Mouse (Mus musculus): Measurements from ENCODE around the gene Ttyh2. TPM values are rescaled to one million over a fixed set of nuclear protein-coding genes. Genes with fewer than 3 reads are reported as not detected.

Gene Ttyh2
- polyA plus RNA-seq, 1 experiment from 2014 or later = 73.4 TPM

DNA sequence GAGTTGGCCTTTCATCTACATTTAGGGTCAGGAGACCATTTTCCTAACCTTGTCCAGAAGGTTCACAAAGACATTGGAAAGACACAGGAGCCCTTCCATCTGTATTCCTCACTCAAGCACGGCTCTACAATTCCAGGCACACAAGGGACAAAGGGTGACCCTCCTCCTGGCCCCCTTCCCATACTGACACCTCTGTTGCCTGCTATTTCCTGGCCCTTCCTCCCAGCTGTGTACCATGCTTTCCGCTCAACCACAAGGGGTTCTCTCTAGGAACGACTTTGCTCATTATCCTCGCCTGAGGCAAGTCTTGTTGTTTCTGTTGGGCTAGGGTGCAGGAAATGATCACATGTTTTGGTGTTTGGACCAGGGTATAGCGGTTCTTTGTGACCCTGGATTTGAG is 53.1 kb downstream of the Ttyh2 start:
- H3K4me2 ChIP-seq (replicated peaks; ENCODE audit: low read depth) = no peak overlapping the region
- no peak for TF ChIP-seq CTCF (IDR thresholded peaks at IDR 0.05; ENCODE audit: low read depth)
- no peak for ATAC-seq

DNA sequence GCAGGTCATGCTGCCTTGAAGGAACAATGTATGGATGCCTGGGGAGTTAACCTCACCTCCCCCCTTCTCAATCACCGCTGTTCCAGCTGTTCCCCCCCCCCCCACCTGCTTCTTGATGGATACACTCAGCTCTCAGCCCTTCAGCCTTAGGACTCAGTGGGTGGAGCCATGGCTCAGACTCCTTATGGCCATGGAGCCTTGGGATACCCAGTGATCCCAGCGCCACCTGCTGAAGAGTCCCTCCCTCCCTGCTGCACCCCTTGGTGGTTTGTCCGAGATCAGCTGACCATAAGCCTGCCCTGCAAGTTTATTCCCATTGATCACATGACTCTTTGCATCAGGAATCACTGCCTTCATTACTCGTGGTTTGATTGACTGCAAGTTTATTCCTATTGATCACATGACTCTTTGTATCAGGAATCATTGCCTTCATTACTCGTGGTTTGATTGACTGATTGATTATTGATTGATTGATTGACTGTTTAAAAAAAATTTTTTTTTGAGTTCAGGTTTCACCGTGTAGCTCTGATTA is 54.7 kb downstream of the Ttyh2 start:
- H3K4me3 ChIP-seq (ENCODE audit: low read depth, low read length) = no peak overlapping the region
- no peak overlapping the region for H3K4me2 ChIP-seq (replicated peaks; ENCODE audit: low read depth)
- 49% methylated on average over 5 of the region's 6 CpGs for WGBS
- no peaks in the 10 kb centered on the region for H3K9me3 ChIP-seq (ENCODE audit: control insufficient read depth)
- TF ChIP-seq CTCF (IDR thresholded peaks at IDR 0.05; ENCODE audit: low read depth) = peak; percentile 19; the same call in 1 of the 2 replicates
- ATAC-seq = 0 out of 2 replicates have a peak, but pooled peaks have one; percentile 42
- H3K36me3 ChIP-seq (ENCODE audit: control insufficient read depth, insufficient read depth) = no peaks in the 10 kb centered on the region
- no peak overlapping the region for H3K27ac ChIP-seq (ENCODE audit: low read depth, low read length)
- peaks cover 3% of the 10 kb centered on the region; the same call in 1 of the 2 replicates for H3K4me1 ChIP-seq (replicated peaks; ENCODE audit: control insufficient read depth, insufficient read depth, low read length)
- H3K9ac ChIP-seq (ENCODE audit: low read depth, low read length) = no peak overlapping the region
- no peaks in the 10 kb centered on the region; the same call in 1 of the 2 replicates for H3K27me3 ChIP-seq (replicated peaks; ENCODE audit: control insufficient read depth, insufficient read depth, low read length)

More for the DNA sequence above, 53.1 kb downstream of the Ttyh2 start:
- H3K27ac ChIP-seq (ENCODE audit: low read depth, low read length) = no peak overlapping the region
- 66% methylated on average over 5 of the region's 5 CpGs for WGBS
- peaks cover 3% of the 10 kb centered on the region; the same call in 1 of the 2 replicates for H3K4me1 ChIP-seq (replicated peaks; ENCODE audit: control insufficient read depth, insufficient read depth, low read length)
- no peaks in the 10 kb centered on the region; the same call in 1 of the 2 replicates for H3K27me3 ChIP-seq (replicated peaks; ENCODE audit: control insufficient read depth, insufficient read depth, low read length)
- no peak overlapping the region for H3K9ac ChIP-seq (ENCODE audit: low read depth, low read length)
- H3K9me3 ChIP-seq (ENCODE audit: control insufficient read depth) = no peaks in the 10 kb centered on the region
- H3K4me3 ChIP-seq (ENCODE audit: low read depth, low read length) = no peak overlapping the region
- H3K36me3 ChIP-seq (ENCODE audit: control insufficient read depth, insufficient read depth) = no peaks in the 10 kb centered on the region

DNA sequence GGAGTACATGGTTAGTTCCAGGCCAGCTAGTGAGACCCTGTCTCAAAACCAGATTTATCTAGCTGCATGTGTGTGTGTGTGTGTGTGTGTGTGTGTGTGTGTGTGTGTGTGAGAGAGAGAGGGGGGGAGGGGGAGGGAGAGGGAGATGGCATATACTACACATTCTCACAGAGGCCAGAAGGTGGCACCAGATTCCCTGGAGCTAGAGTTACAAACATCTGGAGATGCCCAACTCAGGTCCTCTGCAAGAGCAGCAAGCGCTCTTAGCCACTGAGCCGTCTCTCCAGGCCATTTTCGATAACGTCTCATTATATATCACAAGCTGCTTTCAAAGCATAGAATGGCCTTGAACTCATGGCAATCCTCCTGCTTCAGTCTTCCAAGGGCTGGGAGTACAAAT is 56.5 kb downstream of the Ttyh2 start:
- TF ChIP-seq CTCF (IDR thresholded peaks at IDR 0.05; ENCODE audit: low read depth) = peak; percentile 21; the same call in 1 of the 2 replicates
- H3K4me1 ChIP-seq (replicated peaks; ENCODE audit: control insufficient read depth, insufficient read depth, low read length) = 0 out of 2 replicates have a peak, but pooled peaks cover 3% of the 10 kb centered on the region
- H3K27ac ChIP-seq (ENCODE audit: low read depth, low read length) = no peak overlapping the region
- H3K4me2 ChIP-seq (replicated peaks; ENCODE audit: low read depth) = no peak overlapping the region
- no peaks in the 10 kb centered on the region for H3K36me3 ChIP-seq (ENCODE audit: control insufficient read depth, insufficient read depth)
- no peak overlapping the region for H3K4me3 ChIP-seq (ENCODE audit: low read depth, low read length)
- H3K9ac ChIP-seq (ENCODE audit: low read depth, low read length) = no peak overlapping the region
- no peak for ATAC-seq
- 81% methylated on average over 4 of the region's 4 CpGs for WGBS
- H3K27me3 ChIP-seq (replicated peaks; ENCODE audit: control insufficient read depth, insufficient read depth, low read length) = no peaks in the 10 kb centered on the region; the same call in 1 of the 2 replicates
- H3K9me3 ChIP-seq (ENCODE audit: control insufficient read depth) = no peaks in the 10 kb centered on the region

DNA sequence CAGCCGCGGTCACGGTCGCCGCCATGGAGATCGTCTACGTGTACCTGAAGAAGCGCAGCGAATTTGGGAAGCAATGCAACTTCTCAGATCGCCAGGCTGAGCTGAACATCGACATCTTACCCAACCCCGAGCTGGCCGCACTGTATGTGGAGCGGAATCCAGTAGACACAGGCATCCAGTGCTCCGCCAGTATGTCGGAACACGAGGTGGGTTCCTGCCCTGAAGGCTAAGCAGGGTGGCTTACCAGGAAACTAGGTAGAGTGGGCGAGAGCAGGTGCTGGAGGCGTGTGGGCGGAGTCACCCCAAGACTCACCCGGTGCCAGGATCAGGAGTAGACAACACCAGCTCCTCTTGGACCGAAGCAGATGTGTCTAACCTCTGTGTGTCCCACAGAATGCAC is 57.7 kb downstream of the Ttyh2 start:
- ATAC-seq = no peak
- 71% methylated on average over 22 of the region's 22 CpGs for WGBS
- no peaks in the 10 kb centered on the region for H3K27me3 ChIP-seq (replicated peaks; ENCODE audit: control insufficient read depth, insufficient read depth, low read length)
- no peak overlapping the region for H3K9ac ChIP-seq (ENCODE audit: low read depth, low read length)
- no peak overlapping the region for H3K4me3 ChIP-seq (ENCODE audit: low read depth, low read length)
- H3K4me1 ChIP-seq (replicated peaks; ENCODE audit: control insufficient read depth, insufficient read depth, low read length) = no peaks in the 10 kb centered on the region
- no peak for TF ChIP-seq CTCF (IDR thresholded peaks at IDR 0.05; ENCODE audit: low read depth)
- no peak overlapping the region for H3K4me2 ChIP-seq (replicated peaks; ENCODE audit: low read depth)
- no peak overlapping the region for H3K27ac ChIP-seq (ENCODE audit: low read depth, low read length)
- no peaks in the 10 kb centered on the region for H3K9me3 ChIP-seq (ENCODE audit: control insufficient read depth)
- H3K36me3 ChIP-seq (ENCODE audit: control insufficient read depth, insufficient read depth) = no peaks in the 10 kb centered on the region

DNA sequence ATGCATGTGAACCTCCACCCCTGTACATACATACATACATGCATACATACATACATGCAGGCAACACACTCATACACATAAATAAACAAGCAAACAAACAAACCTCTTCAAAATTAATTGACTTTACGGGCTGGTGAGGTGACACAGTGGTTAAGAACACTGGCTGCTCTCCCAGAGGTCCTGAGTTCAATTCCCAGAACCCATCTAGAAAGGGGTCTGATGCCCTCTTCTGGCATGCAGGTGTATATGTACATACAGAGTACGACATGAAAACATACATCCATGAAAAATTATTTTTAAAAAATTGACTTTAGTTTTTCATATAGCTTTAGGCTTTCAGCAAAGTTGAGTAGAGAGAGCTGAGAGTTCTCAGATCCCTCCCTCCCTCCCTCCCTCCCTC is 60.9 kb downstream of the Ttyh2 start:
- Histone ChIP-seq H3K36me3 (ENCODE audit: control insufficient read depth, insufficient read depth) (no peaks in the 10 kb centered on the region), H3K27me3 (replicated peaks; ENCODE audit: control insufficient read depth, insufficient read depth, low read length) (no peaks in the 10 kb centered on the region), H3K9ac (ENCODE audit: low read depth, low read length) (no peak overlapping the region), H3K9me3 (ENCODE audit: control insufficient read depth) (no peaks in the 10 kb centered on the region), H3K4me3 (ENCODE audit: low read depth, low read length) (no peak overlapping the region), H3K4me1 (replicated peaks; ENCODE audit: control insufficient read depth, insufficient read depth, low read length) (no peaks in the 10 kb centered on the region), H3K27ac (ENCODE audit: low read depth, low read length) (no peak overlapping the region), H3K4me2 (replicated peaks; ENCODE audit: low read depth) (no peak overlapping the region)
- ATAC-seq = no peak
- 89% methylated on average over 2 of the region's 2 CpGs for WGBS
- peak; percentile 19; the same call in 1 of the 2 replicates for TF ChIP-seq CTCF (IDR thresholded peaks at IDR 0.05; ENCODE audit: low read depth)

DNA sequence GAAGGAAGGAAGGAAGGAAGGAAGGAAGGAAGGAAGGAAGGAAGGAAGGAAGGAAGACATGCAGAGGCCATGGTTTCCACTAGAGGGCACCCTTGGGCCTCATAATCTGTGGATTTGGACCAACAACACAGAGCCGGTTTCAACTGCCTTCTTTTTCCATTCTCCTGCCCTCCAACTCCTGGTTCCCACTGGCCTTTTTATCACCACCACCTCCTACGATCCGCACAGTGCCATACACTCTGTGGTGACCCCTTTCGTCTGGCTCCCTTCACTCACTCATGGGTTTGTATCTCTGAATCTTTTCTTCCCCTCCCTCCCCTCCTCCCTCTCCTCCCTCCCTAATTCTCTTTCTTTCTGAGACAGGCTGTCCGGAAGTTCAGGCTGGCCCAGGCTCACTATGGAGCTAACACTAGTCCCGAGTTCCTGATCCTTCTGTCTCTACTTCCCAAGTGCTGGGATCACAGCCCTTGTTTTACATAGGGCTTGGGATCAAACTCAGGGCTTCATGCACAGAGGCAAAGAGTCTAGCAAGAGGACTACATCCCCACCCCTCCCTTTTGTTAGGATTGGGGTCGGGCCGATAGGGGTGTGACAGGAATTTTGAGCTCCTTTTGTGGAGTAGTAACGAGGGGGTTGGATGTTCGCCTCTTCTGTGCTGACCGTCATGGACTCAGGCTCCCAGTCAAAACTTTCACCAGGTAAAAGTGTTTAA is 61.8 kb downstream of the Ttyh2 start:
- Histone ChIP-seq H3K9me3 (ENCODE audit: control insufficient read depth) (no peaks in the 10 kb centered on the region), H3K4me1 (replicated peaks; ENCODE audit: control insufficient read depth, insufficient read depth, low read length) (no peaks in the 10 kb centered on the region), H3K36me3 (ENCODE audit: control insufficient read depth, insufficient read depth) (no peaks in the 10 kb centered on the region), H3K9ac (ENCODE audit: low read depth, low read length) (no peak overlapping the region), H3K4me2 (replicated peaks; ENCODE audit: low read depth) (no peak overlapping the region; the same call in 1 of the 2 replicates), H3K4me3 (ENCODE audit: low read depth, low read length) (no peak overlapping the region), H3K27ac (ENCODE audit: low read depth, low read length) (no peak overlapping the region), H3K27me3 (replicated peaks; ENCODE audit: control insufficient read depth, insufficient read depth, low read length) (no peaks in the 10 kb centered on the region)
- TF ChIP-seq CTCF (IDR thresholded peaks at IDR 0.05; ENCODE audit: low read depth) = peak; percentile 79
- ATAC-seq = no peak
- 37% methylated on average over 11 of the region's 11 CpGs for WGBS
